ENCODE assay signal across 19 mouse cellular contexts in the genomic region with DNA sequence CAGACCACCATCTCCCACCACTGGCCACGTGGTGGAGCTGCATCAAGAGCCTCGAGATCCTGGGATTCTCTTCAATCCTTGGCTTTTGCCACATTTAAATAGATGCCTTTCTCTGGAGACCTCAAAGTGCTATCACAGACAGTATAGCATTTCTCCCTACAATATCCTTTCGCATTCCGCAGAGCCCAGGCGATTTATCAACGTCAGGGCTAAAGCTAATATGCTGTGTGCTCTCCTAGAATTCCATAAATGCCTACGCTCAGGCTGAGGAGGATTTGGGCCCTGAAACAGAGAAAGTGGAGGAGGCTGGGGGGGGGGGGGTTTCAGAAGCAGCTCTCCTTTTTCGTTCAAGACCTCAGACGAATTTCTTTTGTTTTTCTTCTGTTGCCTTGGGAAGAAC.
A peak's percentile ranks its signal among the peaks of the same experiment; 100 is the strongest.
DNase-seq lines count a peak whose midpoint lies in the region; ATAC-seq and TF ChIP-seq lines count a peak whose summit lies in the region.
"Had no signal": no experiment of that assay in that cellular context is flagged by ENCODE, and none has a peak within 500 bp of the region (broad histone marks: within the 10 kb centered on the region; RNA-seq: fewer than 3 reads in every experiment).

No protein-coding gene starts in this region.

- peak; percentile 80; the same call in 1 of the 2 replicates for ATAC-seq in lung, embryonic 14.5 days (ENCODE audit: insufficient read depth)
- ATAC-seq: CD4-positive, CD25-positive, alpha-beta regulatory T cell, adult 4 months; forebrain, postnatal 0 days; inflammation-experienced regulatory T-cells, adult 6 months had no signal

- H3K27me3 ChIP-seq in lung, embryonic 14.5 days (ENCODE audit: insufficient read depth, low read length): no peaks in the 10 kb centered on the region
- H3K27me3 ChIP-seq: midbrain, embryonic 12.5 days had no signal

- peak; percentile 35 for DNase-seq in lung, embryonic 14.5 days
- DNase-seq in lung, postnatal 10 days: no peak
- peak; percentile 30 for DNase-seq in ES-CJ7 (ENCODE audit: low read depth, low spot score)
- peak; percentile 12 for DNase-seq in ZHBTc4 (ENCODE audit: low read depth, low spot score)
- DNase-seq in frontal cortex, postnatal 14 days (ENCODE audit: low spot score in 2 of 2): no peak
- DNase-seq in gastrocnemius, adult 8-10 months (ENCODE audit: low spot score in 2 of 2): no peak
- DNase-seq: forebrain, postnatal 0 days; gastrocnemius, postnatal 14 days; kidney, postnatal 14 days; layer of hippocampus, adult 9-11 months; lung, postnatal 14 days; right cerebral cortex, postnatal 4 days; thymus, adult 18-20 months had no signal

- H3K27ac ChIP-seq in lung, embryonic 14.5 days (ENCODE audit: low read depth): no peak overlapping the region
- no peak overlapping the region for H3K27ac ChIP-seq in embryonic fibroblast, embryonic 13.5 days (ENCODE audit: insufficient read depth, low read length)
- H3K27ac ChIP-seq: heart, embryonic 10.5 days; midbrain, embryonic 12.5 days had no signal

- H3K9me3 ChIP-seq in lung, embryonic 14.5 days (ENCODE audit: low read depth, low read length): no peaks in the 10 kb centered on the region
- H3K9me3 ChIP-seq: heart, embryonic 10.5 days; midbrain, embryonic 12.5 days had no signal

- no peaks in the 10 kb centered on the region for H3K4me1 ChIP-seq in lung, embryonic 14.5 days (ENCODE audit: insufficient read depth)
- H3K4me1 ChIP-seq in embryonic fibroblast, embryonic 13.5 days (ENCODE audit: control insufficient read depth, insufficient read depth, low read length): no peaks in the 10 kb centered on the region
- H3K4me1 ChIP-seq: heart, embryonic 10.5 days; midbrain, embryonic 12.5 days had no signal

- peak; percentile 41 for TF ChIP-seq CTCF in lung, embryonic 14.5 days (IDR thresholded peaks at IDR 0.05; ENCODE audit: low read depth)
- peak; percentile 21; the same call in 1 of the 2 replicates for TF ChIP-seq CTCF in embryonic fibroblast, embryonic 13.5 days (IDR thresholded peaks at IDR 0.05; ENCODE audit: borderline replicate concordance, insufficient read depth, low read length)

- no peak overlapping the region for H3K4me2 ChIP-seq in lung, embryonic 14.5 days
- H3K4me2 ChIP-seq: midbrain, embryonic 12.5 days had no signal

- no peak overlapping the region for H3K9ac ChIP-seq in lung, embryonic 14.5 days
- H3K9ac ChIP-seq: forebrain, postnatal 0 days; midbrain, embryonic 12.5 days had no signal

- 34% methylated on average over 9 of the region's 9 CpGs for WGBS in lung, embryonic 14.5 days

- no peak for TF ChIP-seq POLR2A in embryonic fibroblast, embryonic 13.5 days (IDR thresholded peaks at IDR 0.05; ENCODE audit: low read depth, low read length)

- no peak overlapping the region for H3K4me3 ChIP-seq in lung, embryonic 14.5 days (ENCODE audit: low read depth, low read length)
- H3K4me3 ChIP-seq in embryonic fibroblast, embryonic 13.5 days (ENCODE audit: insufficient read depth, low read length): no peak overlapping the region
- H3K4me3 ChIP-seq: erythroblast, embryonic 14.5 days; heart, embryonic 10.5 days; midbrain, embryonic 12.5 days had no signal

- no peaks in the 10 kb centered on the region for H3K36me3 ChIP-seq in lung, embryonic 14.5 days (ENCODE audit: insufficient read depth)
- H3K36me3 ChIP-seq: heart, embryonic 10.5 days; midbrain, embryonic 12.5 days had no signal

Comparison
In these comparisons a context has a peak if more than half of its experiments do, and no peak if none do; other contexts are left out.
1. DNase-seq: peak in lung, embryonic 14.5 days (single experiment), ES-CJ7 (single experiment) and ZHBTc4 (single experiment); none in lung, postnatal 10 days (single experiment), frontal cortex, postnatal 14 days (0 of 2) and gastrocnemius, adult 8-10 months (0 of 2).